Mouse (Mus musculus): Measurements from ENCODE around the gene Ankrd2. TPM values are rescaled to one million over a fixed set of nuclear protein-coding genes. Genes with fewer than 3 reads are reported as not detected.

The Ankrd2 gene
- polyA plus RNA-seq, 1 experiment from 2014 or later, result 0.22 TPM

- Histone ChIP-seq H3K4me3 (no peak overlapping the region), H3K27ac (replicated peaks) (peak overlapping the region; percentile 74), H3K9me3 (no peaks in the 10 kb centered on the region), H3K4me1 (peaks cover 64% of the 10 kb centered on the region), H3K36me3 (replicated peaks) (no peaks in the 10 kb centered on the region), H3K27me3 (replicated peaks; ENCODE audit: low read depth, poor library complexity, severe bottlenecking) (no peaks in the 10 kb centered on the region)
- 79% methylated on average over 8 of the region's 8 CpGs for WGBS
- no peak for DNase-seq (ENCODE audit: low spot score)
Observed at GRCm38 (mm10) chr19:42017399-42018247, 18.2 kb upstream of the Ankrd2 start.

DNA sequence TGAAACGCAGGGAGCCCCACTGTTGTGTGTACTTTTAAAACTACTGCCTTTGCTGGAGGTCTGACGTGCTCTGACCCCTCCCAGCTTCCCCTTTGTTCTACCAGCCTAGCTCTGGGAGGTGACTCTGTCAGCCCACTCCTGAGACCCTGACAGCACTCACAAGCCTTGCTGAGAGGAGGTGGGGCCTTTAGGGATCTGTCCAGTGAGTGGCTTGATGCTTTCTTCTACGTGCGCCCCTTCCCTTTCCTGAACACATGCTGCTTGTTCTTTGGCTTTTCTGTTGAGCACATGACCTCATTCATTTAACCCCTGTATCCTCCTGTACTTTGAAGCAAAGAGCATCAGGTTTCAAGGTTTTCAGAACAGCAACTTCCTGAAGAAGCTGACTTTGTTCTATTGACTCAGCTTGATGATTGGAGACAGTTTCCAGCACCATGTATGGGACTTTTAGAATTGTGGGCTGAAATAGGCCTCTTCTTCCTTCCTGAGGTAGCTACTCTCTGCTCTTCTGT lies 16.7 kb upstream of the Ankrd2 start:
- no peaks in the 10 kb centered on the region for H3K27me3 ChIP-seq (replicated peaks; ENCODE audit: low read depth, poor library complexity, severe bottlenecking)
- no peak overlapping the region for H3K4me3 ChIP-seq
- H3K27ac ChIP-seq (replicated peaks), result peak overlapping the region; percentile 74
- no peaks in the 10 kb centered on the region for H3K9me3 ChIP-seq
- WGBS, result 28% methylated on average over 4 of the region's 4 CpGs
- no peaks in the 10 kb centered on the region for H3K36me3 ChIP-seq (replicated peaks)
- peaks cover 73% of the 10 kb centered on the region for H3K4me1 ChIP-seq
- DNase-seq (ENCODE audit: low spot score), result peak; percentile 66

DNA sequence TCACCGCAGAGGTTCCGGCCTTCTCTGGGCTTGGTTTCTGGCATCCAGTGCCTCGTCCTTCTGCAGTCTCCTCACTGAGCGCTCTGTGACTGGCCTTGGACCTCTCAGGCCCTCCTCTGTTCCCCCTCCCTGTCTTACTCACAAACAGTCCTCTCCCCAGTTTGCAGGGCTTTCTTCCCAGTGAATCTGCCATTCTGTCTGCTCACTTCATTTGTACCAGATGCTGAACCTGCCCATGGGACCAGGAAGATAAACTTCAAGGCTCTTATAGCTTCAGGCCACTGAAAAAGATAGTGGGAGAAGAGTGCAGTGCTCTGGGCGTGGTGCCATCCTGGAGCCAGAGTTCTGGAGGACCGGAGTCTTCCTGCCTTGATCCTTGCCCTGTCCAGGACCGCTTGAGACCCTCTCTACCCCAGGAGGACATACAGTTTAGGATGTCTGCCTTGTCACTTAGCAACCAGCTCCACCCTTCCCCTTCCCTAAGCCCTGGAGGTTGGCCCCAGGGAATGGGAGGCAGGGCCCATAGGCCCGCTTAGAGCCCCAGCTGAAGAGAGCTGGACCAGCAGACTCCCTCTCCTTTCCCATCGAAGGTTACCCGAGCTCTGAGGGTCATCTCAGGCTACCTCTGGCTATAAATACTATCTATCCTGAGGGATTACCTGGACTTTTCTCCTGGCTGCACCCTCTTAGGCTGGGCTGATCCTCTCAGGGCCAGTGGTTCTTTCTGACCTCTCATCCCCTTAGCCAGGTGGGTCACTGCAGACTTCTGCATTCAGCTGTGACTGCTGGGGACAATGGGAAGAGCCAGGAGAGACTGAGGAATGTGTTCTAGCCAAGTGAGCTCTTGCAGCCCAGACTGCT lies 13.9 kb upstream of the Ankrd2 start:
- H3K4me3 ChIP-seq, result no peak overlapping the region
- H3K36me3 ChIP-seq (replicated peaks), result no peaks in the 10 kb centered on the region
- H3K27ac ChIP-seq (replicated peaks), result 0 out of 2 replicates have a peak overlapping the region, but pooled peaks have one; percentile 36
- WGBS, result 75% methylated on average over 10 of the region's 10 CpGs
- H3K27me3 ChIP-seq (replicated peaks; ENCODE audit: low read depth, poor library complexity, severe bottlenecking), result no peaks in the 10 kb centered on the region
- no peaks in the 10 kb centered on the region for H3K9me3 ChIP-seq
- no peak for DNase-seq (ENCODE audit: low spot score)
- peaks cover 55% of the 10 kb centered on the region for H3K4me1 ChIP-seq

DNA sequence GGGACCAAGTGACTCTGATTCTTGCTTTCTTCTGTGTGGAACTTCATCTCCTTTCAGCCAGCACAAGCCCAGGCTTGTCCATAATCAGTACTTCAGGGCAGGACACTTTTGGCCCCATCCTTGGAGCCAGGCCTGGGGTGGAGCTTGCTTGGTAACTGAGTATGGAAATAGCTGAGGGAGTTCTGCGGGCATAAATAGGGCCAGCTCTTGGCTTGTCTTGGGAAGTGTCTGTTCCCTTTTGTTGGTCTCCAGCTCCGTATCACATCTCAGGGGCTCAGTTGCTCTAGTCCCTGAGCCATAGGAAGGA lies 13.3 kb upstream of the Ankrd2 start:
- 72% methylated on average over 2 of the region's 2 CpGs for WGBS
- no peak for DNase-seq (ENCODE audit: low spot score)
- H3K27ac ChIP-seq (replicated peaks), result 0 out of 2 replicates have a peak overlapping the region, but pooled peaks have one; percentile 25

GRCm38 (mm10) chr19:42026158-42026557 lies 9.6 kb upstream of the Ankrd2 start:
- H3K4me3 ChIP-seq, result no peak overlapping the region
- no peak overlapping the region for H3K27ac ChIP-seq (replicated peaks)
- DNase-seq (ENCODE audit: low spot score), result peak; percentile 81
- peaks cover 28% of the 10 kb centered on the region for H3K4me1 ChIP-seq
- WGBS, result 10% methylated on average over 5 of the region's 5 CpGs
- H3K9me3 ChIP-seq, result no peaks in the 10 kb centered on the region
- H3K36me3 ChIP-seq (replicated peaks), result no peaks in the 10 kb centered on the region
- H3K27me3 ChIP-seq (replicated peaks; ENCODE audit: low read depth, poor library complexity, severe bottlenecking), result no peaks in the 10 kb centered on the region

More for the DNA sequence above, 13.3 kb upstream of the Ankrd2 start:
- no peaks in the 10 kb centered on the region for H3K9me3 ChIP-seq
- peaks cover 49% of the 10 kb centered on the region for H3K4me1 ChIP-seq
- no peaks in the 10 kb centered on the region for H3K36me3 ChIP-seq (replicated peaks)
- no peak overlapping the region for H3K4me3 ChIP-seq
- H3K27me3 ChIP-seq (replicated peaks; ENCODE audit: low read depth, poor library complexity, severe bottlenecking), result no peaks in the 10 kb centered on the region

GRCm38 (mm10) chr19:42031112-42031511 lies 4.7 kb upstream of the Ankrd2 start:
- 87% methylated on average over 5 of the region's 5 CpGs for WGBS
- H3K4me3 ChIP-seq, result no peak overlapping the region
- H3K4me1 ChIP-seq, result peaks cover 26% of the 10 kb centered on the region
- no peaks in the 10 kb centered on the region for H3K27me3 ChIP-seq (replicated peaks; ENCODE audit: low read depth, poor library complexity, severe bottlenecking)
- DNase-seq (ENCODE audit: low spot score), result no peak
- peaks cover 12% of the 10 kb centered on the region for H3K36me3 ChIP-seq (replicated peaks)
- no peak overlapping the region for H3K27ac ChIP-seq (replicated peaks)
- no peaks in the 10 kb centered on the region for H3K9me3 ChIP-seq

DNA sequence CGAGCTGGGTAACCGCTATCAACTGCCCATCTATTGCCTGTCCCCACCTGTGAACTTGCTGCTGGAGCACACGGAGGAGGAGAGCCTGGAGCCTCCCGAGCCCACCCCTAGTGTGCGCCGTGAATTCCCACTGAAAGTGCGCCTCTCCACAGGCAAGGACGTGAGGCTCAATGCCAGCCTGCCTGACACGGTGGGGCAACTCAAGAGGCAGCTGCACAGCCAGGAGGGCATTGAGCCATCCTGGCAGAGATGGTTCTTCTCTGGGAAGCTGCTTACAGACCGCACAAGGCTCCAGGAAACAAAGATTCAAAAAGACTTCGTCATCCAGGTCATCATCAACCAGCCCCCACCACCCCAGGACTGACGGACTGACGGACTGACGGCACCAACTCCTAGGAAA lies 2.2 kb upstream of the Ankrd2 start:
- 80% methylated on average over 14 of the region's 14 CpGs for WGBS
- Histone ChIP-seq H3K9me3 (no peaks in the 10 kb centered on the region), H3K36me3 (replicated peaks) (peaks cover 12% of the 10 kb centered on the region), H3K27me3 (replicated peaks; ENCODE audit: low read depth, poor library complexity, severe bottlenecking) (no peaks in the 10 kb centered on the region), H3K4me3 (no peak overlapping the region), H3K27ac (replicated peaks) (peak overlapping the region; percentile 49; the same call in 1 of the 2 replicates), H3K4me1 (peaks cover 27% of the 10 kb centered on the region)
- DNase-seq (ENCODE audit: low spot score), result no peak

DNA sequence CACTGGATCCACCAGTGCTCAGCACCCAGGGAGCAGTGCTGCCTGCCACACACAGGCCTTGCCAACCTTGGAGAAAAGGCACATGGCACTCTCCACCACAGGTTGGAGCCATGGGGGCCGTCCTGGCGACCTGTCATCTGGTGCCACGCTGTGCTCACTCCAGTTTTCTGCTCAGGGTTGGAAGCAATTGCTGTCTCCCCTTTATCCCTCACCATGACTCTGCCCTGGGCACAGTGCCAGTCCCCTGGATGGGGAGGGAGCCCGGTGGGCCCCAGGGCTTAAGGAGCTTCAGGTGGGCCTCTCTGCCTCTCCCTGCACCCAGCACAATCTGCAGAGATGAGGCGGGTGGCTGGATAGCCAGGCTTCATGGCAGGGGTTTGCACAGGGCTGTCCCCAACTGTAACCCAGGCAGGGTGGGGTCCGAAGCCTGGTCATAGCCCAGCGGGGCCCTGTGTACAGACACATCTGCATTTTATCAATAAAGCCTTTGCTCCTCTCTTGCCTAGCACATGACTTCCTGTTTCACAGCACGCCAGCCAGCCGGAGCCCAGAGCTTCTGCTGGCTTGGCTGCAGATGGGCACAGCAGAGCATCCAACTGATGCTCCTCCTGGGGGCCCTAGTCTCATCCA lies 1.5 kb upstream of the Ankrd2 start:
- peak overlapping the region; percentile 49; the same call in 1 of the 2 replicates for H3K27ac ChIP-seq (replicated peaks)
- no peaks in the 10 kb centered on the region for H3K27me3 ChIP-seq (replicated peaks; ENCODE audit: low read depth, poor library complexity, severe bottlenecking)
- H3K9me3 ChIP-seq, result no peaks in the 10 kb centered on the region
- H3K36me3 ChIP-seq (replicated peaks), result peaks cover 12% of the 10 kb centered on the region
- peaks cover 27% of the 10 kb centered on the region for H3K4me1 ChIP-seq
- DNase-seq (ENCODE audit: low spot score), result no peak
- H3K4me3 ChIP-seq, result 0 out of 2 replicates have a peak overlapping the region, but pooled peaks have one; percentile 8
- WGBS, result 68% methylated on average over 9 of the region's 9 CpGs

- WGBS, result 56% methylated on average over 11 of the region's 11 CpGs
- H3K9me3 ChIP-seq, result no peaks in the 10 kb centered on the region
- H3K27me3 ChIP-seq (replicated peaks; ENCODE audit: low read depth, poor library complexity, severe bottlenecking), result peaks cover 3% of the 10 kb centered on the region
- peak overlapping the region; percentile 49; the same call in 1 of the 2 replicates for H3K27ac ChIP-seq (replicated peaks)
- peaks cover 27% of the 10 kb centered on the region for H3K4me1 ChIP-seq
- peaks cover 12% of the 10 kb centered on the region for H3K36me3 ChIP-seq (replicated peaks)
- DNase-seq (ENCODE audit: low spot score), result no peak
- H3K4me3 ChIP-seq, result 0 out of 2 replicates have a peak overlapping the region, but pooled peaks have one; percentile 8
Observed at GRCm38 (mm10) chr19:42034881-42035455, 832 bp upstream of the Ankrd2 start.

- WGBS, result 83% methylated on average over 3 of the region's 3 CpGs
Observed at GRCm38 (mm10) chr19:42036357-42036756, 557 bp downstream of the Ankrd2 start.

GRCm38 (mm10) chr19:42037167-42037702 lies 1.4 kb downstream of the Ankrd2 start:
- H3K27me3 ChIP-seq (replicated peaks; ENCODE audit: low read depth, poor library complexity, severe bottlenecking), result peaks cover 16% of the 10 kb centered on the region
- DNase-seq (ENCODE audit: low spot score), result no peak
- peaks cover 23% of the 10 kb centered on the region for H3K4me1 ChIP-seq
- H3K27ac ChIP-seq (replicated peaks), result no peak overlapping the region
- H3K4me3 ChIP-seq, result no peak overlapping the region
- 83% methylated on average over 11 of the region's 11 CpGs for WGBS
- H3K9me3 ChIP-seq, result no peaks in the 10 kb centered on the region
- H3K36me3 ChIP-seq (replicated peaks), result peaks cover 12% of the 10 kb centered on the region

More at GRCm38 (mm10) chr19:42036357-42036756, 557 bp downstream of the Ankrd2 start:
- Histone ChIP-seq H3K27ac (replicated peaks) (no peak overlapping the region), H3K9me3 (no peaks in the 10 kb centered on the region), H3K4me1 (peaks cover 23% of the 10 kb centered on the region), H3K27me3 (replicated peaks; ENCODE audit: low read depth, poor library complexity, severe bottlenecking) (peaks cover 11% of the 10 kb centered on the region), H3K36me3 (replicated peaks) (peaks cover 12% of the 10 kb centered on the region), H3K4me3 (no peak overlapping the region)
- DNase-seq (ENCODE audit: low spot score), result no peak

All from embryonic facial prominence, embryonic 10.5 days (tissue).